Mouse (Mus musculus): ENCODE results near the gene Gpx8. TPM values are rescaled to one million over a fixed set of nuclear protein-coding genes. Genes with fewer than 3 reads are reported as not detected.
A peak's percentile ranks its signal among the peaks of the same experiment; 100 is the strongest.
"Not testable (repeated sequence)": the region's sequence is repeated elsewhere in the genome, so short reads cannot be mapped to it uniquely, and the experiment has no call there.

Gene Gpx8
- total and polyA plus RNA-seq, 3 experiments, result not detected

- DNase-seq (ENCODE audit: low read depth, low spot score), result no peak
- H3K4me3 ChIP-seq (ENCODE audit: control insufficient read depth in 1 of 2, insufficient read depth in 1 of 2, low read depth in 2 of 2, low read length in 2 of 2), result no peak overlapping the region
- no peak overlapping the region for H3K27ac ChIP-seq (ENCODE audit: control insufficient read depth, low read depth, low read length)
- H3K36me3 ChIP-seq (ENCODE audit: control insufficient read depth in 1 of 2, insufficient read depth in 2 of 2, low read length in 2 of 2), result no peaks in the 10 kb centered on the region
- H3K27me3 ChIP-seq (ENCODE audit: control insufficient read depth in 1 of 2, insufficient read depth in 2 of 2, low read length in 2 of 2), result peaks cover 4 to 5% of the 10 kb centered on the region in 2 experiments; a peak in 2 of 4 replicates
- no peaks in the 10 kb centered on the region for H3K4me1 ChIP-seq (ENCODE audit: control insufficient read depth in 1 of 2, insufficient read depth in 2 of 2, low read length in 2 of 2)
- TF ChIP-seq RCOR1 (IDR thresholded peaks at IDR 0.05; ENCODE audit: low read depth, low read length), result no peak
- no peak for TF ChIP-seq MXI1 (IDR thresholded peaks at IDR 0.05; ENCODE audit: low read depth, low read length)
- TF ChIP-seq GABPA (IDR thresholded peaks at IDR 0.05; ENCODE audit: low read depth, low read length), result no peak
- TF ChIP-seq MAFK (IDR thresholded peaks at IDR 0.05; ENCODE audit: borderline replicate concordance, low read depth, low read length), result no peak
- no peak for TF ChIP-seq MYB (IDR thresholded peaks at IDR 0.05; ENCODE audit: low read depth, low read length)
- TF ChIP-seq GATA1 (IDR thresholded peaks at IDR 0.05; ENCODE audit: low read depth, low read length), result no peak
- no peak for TF ChIP-seq UBTF (IDR thresholded peaks at IDR 0.05; ENCODE audit: borderline replicate concordance, insufficient read depth, low read depth, low read length)
- no peak for TF ChIP-seq POLR2AphosphoS5 (IDR thresholded peaks at IDR 0.05; ENCODE audit: borderline replicate concordance, low read depth, low read length)
- TF ChIP-seq BHLHE40 (IDR thresholded peaks at IDR 0.05; ENCODE audit: borderline replicate concordance, low read depth, low read length), result no peak
- TF ChIP-seq POLR2A (IDR thresholded peaks at IDR 0.05; ENCODE audit: control insufficient read depth in 1 of 2, insufficient read depth in 1 of 2, low read depth in 1 of 2, low read length in 2 of 2, poor library complexity in 1 of 2), result no peak
- no peak for TF ChIP-seq TAL1 (IDR thresholded peaks at IDR 0.05; ENCODE audit: low read length)
- TF ChIP-seq JUND (IDR thresholded peaks at IDR 0.05; ENCODE audit: low read depth, low read length), result no peak
- TF ChIP-seq MAZ (IDR thresholded peaks at IDR 0.05; ENCODE audit: low read depth, low read length), result no peak
- no peak for TF ChIP-seq MAX (IDR thresholded peaks at IDR 0.05; ENCODE audit: low read length)
- TF ChIP-seq EP300 (IDR thresholded peaks at IDR 0.05; ENCODE audit: low read depth in 1 of 2, low read length in 2 of 2), result no peak
- TF ChIP-seq TCF12 (IDR thresholded peaks at IDR 0.05; ENCODE audit: low read depth, low read length), result no peak
- no peak for TF ChIP-seq CHD2 (IDR thresholded peaks at IDR 0.05; ENCODE audit: low read length)
- no peak overlapping the region for H3K9ac ChIP-seq (ENCODE audit: control insufficient read depth, low read depth, low read length, poor library complexity, severe bottlenecking)
- no peaks in the 10 kb centered on the region for H3K9me3 ChIP-seq (replicated peaks; ENCODE audit: insufficient read depth, low read length)
- H3K79me2 ChIP-seq (ENCODE audit: control insufficient read depth, insufficient read depth, low read length, poor library complexity), result no peaks in the 10 kb centered on the region
These were observed 24.7 kb downstream of the Gpx8 start for GRCm38 (mm10) chr13:113021521-113021920.

DNA sequence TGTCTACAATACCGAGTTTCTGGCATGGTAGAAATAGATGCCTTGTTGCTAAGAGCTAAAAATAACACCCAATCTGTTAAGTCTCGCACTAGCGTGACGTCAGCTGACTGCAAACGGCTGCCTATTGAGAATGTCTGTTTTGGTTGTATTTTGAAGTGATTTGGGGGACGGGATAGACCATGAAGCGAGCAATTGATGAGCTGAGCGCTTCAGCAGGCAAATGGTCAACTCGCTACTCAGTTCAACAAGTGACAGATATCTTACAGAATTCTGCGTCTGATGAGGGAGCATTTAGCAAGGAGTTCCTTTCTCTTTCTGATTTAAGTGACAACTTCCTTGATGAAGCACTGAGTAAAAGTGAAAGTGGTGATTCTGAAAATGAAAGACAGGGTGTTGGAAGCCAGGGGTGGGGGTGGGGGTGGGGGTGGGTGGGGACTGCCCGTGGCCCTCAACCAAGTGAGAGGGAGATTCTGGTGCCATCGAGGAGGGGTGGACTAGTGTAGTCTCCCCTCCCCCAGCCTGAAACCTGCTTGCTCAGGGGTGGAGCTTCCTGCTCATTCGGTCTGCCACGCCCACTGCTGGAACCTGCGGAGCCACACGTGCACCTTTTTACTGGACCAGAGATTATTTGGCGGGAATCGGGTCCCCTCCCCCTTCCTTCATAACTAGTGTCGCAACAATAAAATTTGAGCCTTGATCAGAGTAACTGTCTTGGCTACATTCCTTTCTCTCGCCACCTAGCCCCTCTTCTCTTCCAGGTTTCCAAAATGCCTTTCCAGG lies 32.8 kb downstream of the Gpx8 start:
- H3K4me3 ChIP-seq (ENCODE audit: control insufficient read depth in 1 of 2, insufficient read depth in 1 of 2, low read depth in 2 of 2, low read length in 2 of 2), result peak overlapping the region; percentile 88 to 98
- TF ChIP-seq ETS1 (IDR thresholded peaks at IDR 0.05; ENCODE audit: low read depth, low read length) (0 out of 2 replicates have a peak, but pooled peaks have one; percentile 30), BHLHE40 (IDR thresholded peaks at IDR 0.05; ENCODE audit: borderline replicate concordance, low read depth, low read length) (0 out of 2 replicates have a peak, but pooled peaks have one; percentile 21), MEF2A (IDR thresholded peaks at IDR 0.05; ENCODE audit: extremely low read depth, insufficient replicate concordance, low read depth, low read length, poor library complexity, severe bottlenecking) (0 out of 2 replicates have a peak, but pooled peaks have one; percentile 47), HCFC1 (IDR thresholded peaks at IDR 0.05; ENCODE audit: low read depth, low read length) (0 out of 2 replicates have a peak, but pooled peaks have one; percentile 12), RCOR1 (IDR thresholded peaks at IDR 0.05; ENCODE audit: low read depth, low read length) (0 out of 2 replicates have a peak, but pooled peaks have one; percentile 32), USF1 (IDR thresholded peaks at IDR 0.05; ENCODE audit: low read depth, low read length) (peak; percentile 14; the same call in 1 of the 2 replicates), SIN3A (IDR thresholded peaks at IDR 0.05; ENCODE audit: low read length) (peak; percentile 53; the same call in 1 of the 2 replicates)
- H3K4me1 ChIP-seq (ENCODE audit: control insufficient read depth in 1 of 2, insufficient read depth in 2 of 2, low read length in 2 of 2); H3K27me3 ChIP-seq (ENCODE audit: control insufficient read depth in 1 of 2, insufficient read depth in 2 of 2, low read length in 2 of 2); H3K9me3 ChIP-seq (replicated peaks; ENCODE audit: insufficient read depth, low read length); H3K27ac ChIP-seq (ENCODE audit: control insufficient read depth, low read depth, low read length); H3K36me3 ChIP-seq (ENCODE audit: control insufficient read depth in 1 of 2, insufficient read depth in 2 of 2, low read length in 2 of 2); H3K79me2 ChIP-seq (ENCODE audit: control insufficient read depth, insufficient read depth, low read length, poor library complexity): not testable (repeated sequence)
- DNase-seq (ENCODE audit: low read depth, low spot score), result peak; percentile 60
- peak overlapping the region; percentile 63 for H3K9ac ChIP-seq (ENCODE audit: control insufficient read depth, low read depth, low read length, poor library complexity, severe bottlenecking)

All from MEL (cell line).